Mouse (Mus musculus) frontal cortex, postnatal 14 days (tissue): ENCODE data around the gene Ankrd63.
A peak's percentile ranks its signal among the peaks of the same experiment; 100 is the strongest.

Experiments used
- DNase-seq, 2 experiments: peaks; one replicate each; pipeline ENCODE4 v3.0.0; 2022; ENCODE audit warnings: low spot score in 2 of 2

Gene Ankrd63

DNA sequence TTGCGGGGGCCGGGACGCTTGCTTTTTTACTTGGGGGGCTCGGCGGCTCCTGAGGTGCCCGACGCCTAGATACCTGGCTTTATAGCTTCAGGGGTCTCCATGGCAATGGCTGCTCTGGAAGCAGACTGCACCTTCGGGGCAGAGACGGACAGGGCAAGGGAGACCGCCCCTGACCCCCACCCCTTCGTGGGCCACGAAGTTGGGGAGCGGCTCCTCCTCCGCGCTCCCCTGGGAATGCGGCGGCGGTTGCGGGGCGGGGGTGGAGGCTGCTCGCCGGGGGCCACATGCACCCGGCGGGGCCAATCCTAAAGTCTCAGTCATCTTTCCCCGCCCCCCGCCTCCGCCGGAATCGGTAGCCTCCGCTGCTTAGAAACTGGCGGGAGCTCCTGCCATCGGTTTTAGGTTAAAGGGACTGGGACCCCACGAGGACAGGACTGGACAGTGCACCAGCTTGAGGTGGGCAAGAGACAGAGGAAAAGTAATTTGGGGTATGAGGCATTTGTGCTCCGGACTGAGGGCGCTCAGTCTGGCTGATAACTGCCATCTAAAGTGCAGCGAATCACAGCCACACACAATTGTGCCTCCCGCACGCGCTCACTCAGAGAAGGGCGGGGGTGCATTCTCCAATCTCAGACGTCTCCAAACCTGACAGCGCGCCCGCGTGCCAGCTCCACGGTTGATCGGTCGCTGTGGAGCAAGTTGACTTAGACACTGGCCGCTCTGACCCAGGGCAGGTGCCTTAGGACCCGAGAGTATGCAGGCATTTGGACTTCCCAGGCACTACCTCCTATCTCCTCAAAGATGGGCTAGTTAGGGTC is at the start of gene Ankrd63:
Ankrd63 (minus strand) TSS at position 51 of the 818 bp plus-strand sequence.
- peak in 1 of 2 experiments; percentile 50 for DNase-seq

DNA sequence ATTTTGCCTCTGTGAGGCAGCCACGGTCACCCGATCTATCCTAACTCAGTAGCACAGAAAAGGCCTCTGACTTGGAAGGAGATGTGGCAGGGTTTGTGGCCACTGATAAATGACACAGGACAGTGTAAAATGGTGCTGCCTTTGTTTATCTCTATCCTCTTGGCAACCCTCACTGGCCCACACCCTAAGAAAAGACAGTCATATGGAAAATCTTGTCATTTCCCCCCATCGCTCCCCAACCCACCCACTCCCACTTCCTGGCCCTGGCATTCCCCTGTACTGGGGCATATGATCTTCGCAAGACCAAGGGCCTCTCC is 49.0 kb upstream of the Ankrd63 start:
- no peak for DNase-seq

DNA sequence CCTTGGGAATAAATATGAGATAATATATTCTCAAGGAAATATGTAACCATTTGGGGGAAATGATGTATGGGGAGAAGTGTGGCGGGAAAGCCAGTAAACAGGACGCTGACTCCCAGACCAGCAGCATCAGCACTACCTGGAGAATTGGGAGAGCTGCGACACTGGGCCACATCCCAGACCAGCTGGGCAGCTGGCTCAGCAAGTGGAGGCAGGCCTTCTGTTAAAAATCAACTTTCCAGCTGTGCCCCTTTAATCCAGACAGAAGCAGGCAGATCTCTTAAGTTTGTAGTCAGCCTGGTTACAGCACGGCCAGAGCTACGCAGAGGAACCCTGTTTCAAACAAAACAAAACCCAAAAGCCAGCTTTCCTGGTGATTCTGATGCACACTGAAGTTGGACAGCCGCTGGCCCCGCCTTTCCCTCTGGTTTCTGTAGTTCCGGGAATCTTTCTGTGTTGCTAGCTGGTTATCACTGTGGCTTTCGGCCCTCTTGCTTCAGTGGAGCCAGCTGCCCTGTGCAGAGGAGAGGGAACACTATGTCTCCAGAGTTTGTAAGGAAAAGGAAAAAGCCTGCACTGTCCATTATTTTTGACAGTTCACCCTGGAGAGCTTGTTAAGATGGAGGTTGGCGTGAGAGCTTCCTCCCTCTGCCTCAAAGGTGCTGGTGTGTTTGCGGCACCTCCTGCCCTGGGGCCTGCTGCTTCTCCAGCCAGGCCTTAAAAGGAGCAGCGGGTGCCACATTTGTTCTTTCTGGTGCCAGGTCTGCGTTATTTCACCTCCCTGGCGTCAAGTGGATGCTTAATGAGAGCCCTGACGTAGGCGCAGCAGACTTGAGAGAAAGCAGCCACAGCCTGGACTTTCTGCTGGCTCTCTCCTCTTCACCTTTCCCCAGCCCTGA is 48.4 kb upstream of the Ankrd63 start:
- no peak for DNase-seq

DNA sequence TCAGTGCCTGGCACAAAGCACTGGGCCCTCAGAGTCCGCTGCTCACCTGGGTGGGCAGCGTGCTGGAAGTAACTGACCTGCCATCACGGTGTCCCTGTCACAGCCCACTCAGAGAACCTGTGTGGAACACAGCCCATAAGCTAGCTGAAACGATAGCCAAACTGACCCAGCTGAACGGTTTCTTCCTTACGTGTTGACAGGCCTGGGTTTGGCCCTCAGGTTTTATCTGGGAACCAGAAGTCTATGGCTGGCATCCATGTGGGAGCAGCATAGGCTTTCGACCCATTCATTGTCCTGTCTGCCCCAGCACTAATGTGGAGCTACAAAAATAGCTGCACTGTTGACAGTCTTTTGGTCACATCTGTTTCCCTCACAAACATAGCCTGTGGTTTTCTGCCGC is 46.7 kb upstream of the Ankrd63 start:
- DNase-seq: no peak

DNA sequence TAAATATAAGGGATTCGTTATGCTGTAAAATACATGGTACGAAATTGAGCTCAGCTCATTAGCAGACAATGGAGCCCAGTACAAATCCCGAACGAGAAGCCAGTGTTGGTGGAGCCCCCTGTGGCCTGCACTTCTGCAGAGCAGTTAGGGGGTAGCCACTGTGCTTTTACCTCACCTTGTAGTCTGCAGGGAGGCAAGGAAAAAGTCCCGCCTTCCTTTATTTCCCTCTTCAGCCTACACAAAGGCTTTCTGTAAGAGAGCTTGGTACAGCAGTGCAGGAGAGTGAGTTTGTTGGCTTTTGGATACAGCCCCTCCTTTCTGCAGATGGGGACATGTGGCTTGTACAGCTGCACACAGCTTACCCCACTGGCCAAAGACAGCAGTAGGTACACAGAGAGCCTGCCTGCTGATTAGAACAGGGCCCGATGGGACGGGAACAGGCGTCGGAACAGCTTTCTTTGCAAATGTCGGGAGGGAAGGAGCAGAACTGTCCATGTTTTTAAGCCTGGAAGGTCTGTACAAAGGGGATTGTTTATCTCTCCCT is 45.6 kb upstream of the Ankrd63 start:
- DNase-seq: no peak

DNA sequence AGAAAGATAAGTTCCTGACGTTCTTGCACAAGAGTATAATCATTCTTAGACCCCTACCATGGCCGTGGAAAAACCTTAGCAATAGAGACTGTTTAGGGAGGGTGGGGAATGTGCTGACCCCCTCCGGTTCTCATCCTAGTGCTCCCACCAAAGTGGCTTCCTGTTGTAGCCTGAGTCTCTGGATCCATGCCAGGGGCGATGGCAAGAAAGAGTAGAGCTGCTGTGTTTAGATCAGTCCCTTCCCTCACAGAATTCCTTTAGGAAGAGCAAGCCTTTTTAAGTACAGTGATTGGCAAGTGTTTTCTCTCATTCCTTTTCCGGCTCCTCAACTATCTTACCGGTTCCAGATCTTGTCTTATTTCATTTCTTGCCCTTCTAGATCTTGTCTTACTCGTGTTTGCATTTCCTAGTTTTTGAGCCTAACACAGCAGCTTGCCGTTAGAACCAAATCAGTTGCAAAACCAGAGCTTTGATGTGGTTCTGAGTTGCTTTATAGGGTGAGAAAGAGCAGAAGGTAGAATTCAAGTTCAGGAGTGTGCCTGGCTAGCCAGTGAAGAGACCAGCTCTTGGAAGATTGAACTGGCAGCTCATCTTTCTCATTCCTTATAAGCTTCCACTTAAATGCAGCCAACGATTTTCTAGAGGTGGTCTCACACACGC is 43.7 kb upstream of the Ankrd63 start:
- no peak for DNase-seq

DNA sequence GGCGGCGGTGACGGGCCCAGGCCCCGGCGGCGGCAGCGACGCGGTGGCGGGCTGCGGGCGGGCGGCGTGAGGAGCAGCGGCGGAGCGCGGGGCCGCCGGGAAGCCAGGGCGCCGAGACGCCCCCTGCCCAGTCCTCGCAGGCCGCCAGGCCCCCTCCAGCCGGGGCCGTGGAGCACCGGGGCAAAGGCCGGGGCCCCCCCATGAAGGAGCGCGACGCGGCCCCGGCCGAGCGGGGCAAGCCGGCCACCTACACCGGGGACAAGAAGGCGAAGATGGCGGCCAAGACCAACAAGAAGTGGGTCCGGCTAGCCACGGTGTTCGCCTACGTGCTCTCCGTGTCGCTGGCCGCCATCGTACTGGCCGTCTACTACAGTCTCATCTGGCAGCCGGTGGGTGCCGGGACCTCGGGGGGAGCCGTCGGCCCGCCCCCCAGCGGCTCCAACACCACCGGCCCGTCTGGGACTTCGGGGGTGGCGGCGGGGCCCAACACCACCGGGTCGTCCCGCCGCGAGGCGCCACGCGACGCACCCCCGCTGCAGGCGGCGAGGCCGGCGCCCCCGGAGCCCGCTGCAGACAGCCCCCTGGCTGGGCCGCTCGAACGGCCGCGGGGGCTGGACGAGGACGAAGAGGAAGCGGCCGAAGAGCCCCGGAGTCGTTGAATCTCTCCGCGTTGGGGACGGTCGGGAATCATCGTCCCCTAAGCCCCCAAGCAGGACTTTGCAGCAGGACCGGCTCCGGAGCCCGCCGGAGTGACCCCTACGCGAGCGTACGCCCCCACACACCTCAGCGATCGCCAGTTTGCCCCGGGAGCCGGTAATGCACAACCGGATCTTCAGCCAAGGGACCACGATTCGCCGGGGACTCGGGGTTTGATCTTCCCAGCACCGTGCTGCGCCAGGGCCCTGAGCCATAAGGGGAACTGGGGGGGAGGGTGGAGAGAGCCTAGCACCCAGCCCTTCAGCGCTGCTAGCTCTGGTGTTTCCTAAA is 42.4 kb upstream of the Ankrd63 start:
- DNase-seq: peak in 1 of 2 experiments; percentile 6

DNA sequence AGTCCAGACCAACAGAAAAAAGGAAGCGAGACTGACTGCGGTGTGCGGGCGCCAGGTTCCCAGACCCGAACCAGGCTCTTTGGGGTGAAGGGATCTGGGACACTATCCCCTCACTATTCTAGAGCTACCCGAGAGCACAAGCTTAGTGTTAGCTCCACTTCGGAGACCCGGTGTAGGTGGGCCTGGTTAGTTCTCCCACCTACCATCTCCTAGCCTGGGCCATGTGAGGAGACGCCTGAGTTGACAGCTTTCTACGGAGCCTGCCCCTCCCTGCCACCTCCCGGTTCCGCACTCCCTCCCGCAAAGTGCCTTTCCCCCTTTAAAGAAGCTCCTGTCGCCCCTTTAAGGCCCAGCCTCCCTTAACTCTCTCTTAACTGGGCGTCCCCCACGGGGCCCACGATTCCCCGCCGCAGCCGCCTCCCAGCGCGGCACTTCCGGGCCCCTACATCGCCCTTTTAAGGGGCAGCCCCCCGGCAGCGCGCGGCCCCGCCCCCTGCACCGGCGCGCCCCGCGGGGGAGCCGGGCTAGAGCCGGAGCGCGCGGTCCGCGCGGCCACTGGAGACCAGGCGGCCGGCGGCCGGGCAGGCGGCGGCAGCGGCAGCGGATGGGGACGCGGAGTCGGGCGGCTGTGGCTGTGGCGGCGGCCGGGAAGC is 41.6 kb upstream of the Ankrd63 start, which contains the start of gene Inafm2:
Inafm2 (plus strand) TSS at position 527 of the 653 bp plus-strand sequence.
- DNase-seq: peak; percentile 84

DNA sequence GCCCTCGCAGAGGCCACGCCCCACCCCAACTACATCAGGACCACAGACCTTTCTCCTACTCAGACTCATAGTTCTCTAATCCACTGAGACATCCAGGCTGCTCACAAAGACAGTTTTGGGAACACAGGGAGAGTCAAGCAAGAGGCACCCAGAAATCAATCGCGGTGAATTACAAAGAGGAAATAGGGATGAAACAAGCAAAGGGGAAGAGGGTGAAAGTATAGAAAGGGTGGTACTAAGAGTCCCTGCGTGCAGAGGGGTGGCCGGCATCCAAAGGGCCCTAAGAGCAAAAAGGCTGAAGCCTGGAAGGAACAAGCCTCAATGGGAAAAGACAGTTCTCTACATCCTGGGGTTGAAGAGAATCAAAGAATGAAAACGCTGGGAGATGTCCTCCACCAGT is 40.9 kb upstream of the Ankrd63 start:
- no peak for DNase-seq

DNA sequence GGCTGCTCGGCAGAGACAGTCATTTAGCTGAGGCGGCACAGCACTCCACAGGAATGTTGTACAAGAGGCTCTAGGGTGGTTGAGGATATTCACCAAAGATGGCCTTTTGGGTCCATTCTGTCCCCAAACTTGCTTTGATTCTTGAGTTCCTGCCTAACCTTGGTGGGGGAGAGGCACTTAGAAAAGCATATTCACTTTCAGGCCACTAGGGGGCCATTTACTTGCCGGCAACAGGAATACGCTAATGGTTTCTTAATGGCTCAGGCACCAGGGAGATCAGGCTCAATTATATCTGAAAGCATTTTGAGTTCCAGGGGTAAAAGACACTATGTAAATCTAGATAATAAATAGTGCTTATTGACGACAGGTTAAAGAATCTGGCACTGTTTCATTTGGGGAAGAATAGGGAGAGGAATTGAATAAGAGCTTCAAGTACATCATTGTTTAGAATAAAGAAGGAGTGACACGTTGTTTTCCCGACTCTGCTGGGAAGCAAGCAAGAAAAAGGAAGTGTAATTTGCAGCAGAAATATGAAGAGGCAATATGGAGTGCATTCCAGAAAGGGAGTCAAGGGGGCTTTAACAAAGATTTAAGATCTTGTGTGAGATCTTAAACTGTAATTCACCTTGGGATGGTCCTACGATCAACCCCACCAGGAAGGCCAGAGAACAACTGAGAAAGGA is 39.6 kb upstream of the Ankrd63 start:
- no peak for DNase-seq

DNA sequence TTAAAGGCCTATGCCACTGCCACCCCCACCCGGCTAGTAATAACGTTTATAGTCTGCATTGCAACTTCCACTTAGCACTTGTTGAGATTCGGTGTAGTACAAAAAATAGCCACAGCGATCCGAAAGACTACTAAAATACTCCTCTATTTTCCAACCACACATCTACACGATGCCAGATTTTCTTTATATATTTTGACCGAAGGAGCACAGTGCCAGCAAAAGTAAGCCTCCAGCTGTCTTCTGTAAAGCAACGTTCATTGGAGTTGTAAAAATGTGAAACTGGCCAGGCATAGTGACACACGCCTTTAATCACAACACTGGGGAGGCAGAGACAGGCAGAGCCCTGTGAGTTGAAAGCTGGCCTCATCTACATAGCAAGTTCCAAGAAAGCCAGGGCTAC is 37.4 kb upstream of the Ankrd63 start:
- no peak for DNase-seq

DNA sequence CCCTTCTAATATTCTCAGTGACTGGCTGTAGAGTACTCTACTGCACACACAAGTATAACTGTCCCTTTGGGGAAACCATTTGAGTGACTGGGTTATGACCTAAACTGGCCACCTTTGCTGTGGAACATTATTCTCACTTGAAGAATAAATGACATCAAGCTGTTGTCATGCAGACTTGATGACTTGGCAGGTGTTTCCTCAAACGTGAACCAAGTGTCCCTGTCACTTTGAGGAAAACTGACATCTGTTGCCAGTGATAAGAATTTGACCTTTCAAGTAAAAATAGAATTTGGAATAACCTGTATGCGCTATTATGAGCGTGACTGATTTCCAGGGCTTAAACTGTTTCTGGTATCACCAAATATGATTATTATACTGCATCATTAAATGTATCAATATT is 36.6 kb upstream of the Ankrd63 start:
- no peak for DNase-seq

DNA sequence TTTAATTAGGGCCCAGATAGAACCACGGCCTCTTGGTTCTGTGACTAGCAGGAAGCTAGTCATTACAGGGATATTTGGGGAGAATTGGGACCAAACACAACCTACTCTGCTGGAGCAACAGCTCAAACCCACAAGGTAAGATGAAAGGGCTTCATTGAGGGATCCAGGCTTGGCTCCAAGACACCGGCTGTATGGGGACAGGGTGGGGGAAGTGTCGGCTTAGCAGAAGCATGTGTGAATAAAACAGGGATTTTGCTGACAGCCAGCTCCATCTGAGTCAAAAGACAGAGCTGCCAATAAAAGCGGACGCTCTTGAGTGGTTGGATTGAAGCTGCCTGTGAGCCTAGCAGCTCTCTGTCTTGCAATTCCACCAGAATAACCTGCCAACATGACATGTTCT is 29.6 kb upstream of the Ankrd63 start:
- no peak for DNase-seq

DNA sequence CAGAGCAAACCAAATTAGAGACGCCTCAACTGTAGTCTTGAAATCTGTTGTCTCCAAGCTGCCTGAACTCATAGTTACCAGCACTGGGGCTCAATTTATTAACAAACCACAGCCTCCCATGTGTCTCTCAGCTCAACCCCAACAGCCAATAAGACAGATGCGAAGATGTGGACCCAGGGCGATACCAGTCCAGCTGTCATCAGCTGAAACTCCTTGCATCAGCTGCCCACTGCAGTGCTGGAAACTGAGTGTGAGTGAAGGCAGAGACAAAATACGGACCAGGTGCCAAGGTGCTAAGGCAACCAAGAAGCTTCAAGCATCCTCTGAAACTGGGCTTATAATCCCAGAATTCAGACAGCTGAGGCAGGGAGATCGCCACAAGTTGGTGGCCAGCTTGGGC is 28.2 kb upstream of the Ankrd63 start:
- DNase-seq: no peak

DNA sequence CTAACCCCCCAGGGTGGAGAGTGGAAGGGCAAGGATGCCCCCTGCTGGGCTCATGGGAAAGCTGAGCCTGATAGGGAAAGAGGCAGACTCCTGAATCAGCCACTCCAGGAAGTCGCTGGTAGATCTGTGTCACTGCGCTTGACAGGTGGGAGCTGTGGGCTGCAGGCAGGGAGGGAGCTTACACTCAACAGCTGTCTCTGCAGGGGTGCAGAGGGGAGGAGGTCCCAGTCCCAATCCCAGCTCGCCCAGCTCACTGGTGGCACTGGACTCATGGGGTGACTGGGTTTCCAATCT is 26.8 kb upstream of the Ankrd63 start:
- peak; percentile 58 to 72 for DNase-seq

DNA sequence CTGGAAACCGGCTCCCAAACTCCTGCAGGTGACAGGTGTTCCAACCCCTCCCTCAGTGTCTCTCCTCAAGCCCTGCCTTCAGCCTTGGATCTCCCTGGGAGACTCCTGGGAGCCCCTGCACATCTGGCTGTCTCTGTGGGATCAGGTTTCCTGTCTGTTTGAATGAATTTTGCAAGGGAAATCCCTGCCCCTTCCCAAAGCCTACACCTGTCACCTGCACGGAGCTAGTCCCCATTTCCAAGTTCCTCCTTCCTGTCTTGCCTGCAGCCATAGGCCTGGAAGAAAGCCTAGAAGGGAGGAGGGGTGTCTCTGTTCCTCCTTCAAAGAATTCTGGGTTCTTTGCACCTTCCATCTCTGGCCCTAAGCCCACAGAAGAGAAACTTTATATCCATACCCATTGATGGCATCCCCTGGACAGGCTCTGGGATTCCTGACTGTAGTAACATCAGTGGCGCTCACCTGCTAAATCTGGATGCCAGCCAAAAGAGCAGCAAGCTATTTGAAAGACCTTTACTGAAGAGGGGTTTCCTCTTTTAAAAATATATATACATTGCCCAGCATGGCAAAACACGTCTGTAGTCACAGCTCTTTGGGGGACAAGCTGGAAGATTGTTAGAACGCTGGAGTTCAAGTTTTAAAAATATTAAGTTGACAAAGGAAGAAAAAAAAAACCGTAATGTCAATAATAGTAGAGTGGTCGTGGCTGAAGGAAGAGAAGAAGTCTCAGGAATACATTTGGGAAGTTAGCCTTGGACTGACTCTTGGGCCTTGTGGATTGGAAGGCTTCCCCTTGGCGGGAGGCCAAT is 26.3 kb upstream of the Ankrd63 start:
- DNase-seq: peak in 1 of 2 experiments; percentile 3

DNA sequence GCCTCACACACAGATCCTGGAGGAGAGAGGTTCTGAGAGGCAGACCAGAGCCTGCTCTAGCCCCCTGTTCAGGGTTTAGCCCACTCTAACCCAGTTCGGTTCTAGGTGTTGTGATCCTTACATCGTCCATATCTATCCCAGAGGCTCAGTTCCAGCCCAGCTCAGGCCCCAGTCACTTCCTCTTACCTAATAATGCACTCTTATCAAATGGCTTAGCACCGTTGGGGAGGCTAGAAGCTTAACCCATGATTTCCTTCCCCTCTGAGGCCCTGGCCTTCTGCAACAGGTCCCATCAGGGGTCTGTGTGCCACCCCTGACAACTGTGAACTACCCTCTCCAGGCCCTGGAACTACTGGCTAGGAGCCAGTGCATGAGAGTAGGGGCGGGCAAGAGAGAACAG is 25.4 kb upstream of the Ankrd63 start:
- peak in 1 of 2 experiments; percentile 4 for DNase-seq

DNA sequence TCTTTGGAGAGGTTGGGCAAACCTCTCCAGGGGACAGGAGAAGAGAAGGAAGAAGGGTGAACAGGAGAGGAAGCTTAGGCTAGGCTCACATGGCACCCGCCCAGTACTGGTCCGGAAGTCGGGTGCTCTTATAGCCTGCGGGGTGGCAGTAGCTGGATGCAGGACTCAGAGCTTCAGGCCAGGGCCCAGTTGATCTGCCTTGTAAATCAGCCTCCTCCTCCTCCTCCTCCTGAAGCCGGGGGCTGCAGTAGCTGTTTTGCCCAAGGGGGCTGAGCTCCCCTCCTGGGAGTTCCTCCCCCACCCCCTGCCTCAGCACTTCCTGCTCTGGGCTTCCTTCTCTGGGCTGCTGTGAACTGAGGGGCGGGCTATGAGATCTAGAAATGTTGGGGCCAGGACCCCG is 24.6 kb upstream of the Ankrd63 start, which contains the start of gene Plcb2:
Plcb2 (minus strand) TSS at position 102 of the 400 bp plus-strand sequence.
- DNase-seq: peak in 1 of 2 experiments; percentile 3

DNA sequence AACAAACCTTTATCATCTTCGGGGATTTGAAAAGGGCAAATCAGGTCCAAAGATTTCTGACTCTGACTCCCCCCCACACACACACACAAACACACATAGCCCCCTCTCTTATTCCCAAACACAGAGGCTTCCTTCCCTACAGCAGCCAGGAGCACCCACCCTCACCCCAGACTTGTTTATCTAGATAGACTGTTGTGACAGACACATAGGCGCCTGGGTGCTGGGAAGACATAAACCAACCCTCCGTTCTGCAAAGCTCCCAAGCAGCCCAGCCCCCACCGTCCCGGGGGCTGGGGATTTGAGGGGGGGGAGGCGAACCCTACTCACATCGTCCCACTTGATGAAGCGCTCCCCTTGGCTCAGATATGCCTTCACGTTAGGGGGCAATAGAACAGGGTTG is 24.1 kb upstream of the Ankrd63 start:
- DNase-seq: no peak
